Mouse (Mus musculus) limb, embryonic 13.5 days (tissue): ENCODE measurements around the gene Hist1h1c. TPM values are rescaled to one million over a fixed set of nuclear protein-coding genes. Genes with fewer than 3 reads are reported as not detected.
"Not testable (repeated sequence)": the region's sequence is repeated elsewhere in the genome, so short reads cannot be mapped to it uniquely, and the experiment has no call there.

Source experiments
- ATAC-seq: fragments of 200-750 bp; cut with Nextera tagmentation; 2 replicates; pipeline ENCODE4 v1.8.0; 2017; ENCODE audit warnings: low read depth, moderate number of reproducible peaks, moderate TSS enrichment; ENCODE audit not compliant: low FRiP score
- H3K27ac ChIP-seq: fragments of 300-500 bp; sonication (generic); 2 replicates; pipeline ENCODE4 v1.5.1; 2015; ENCODE audit warnings: inconsistent platforms, mild to moderate bottlenecking, moderate library complexity
- H3K27me3 ChIP-seq: fragments of 300-500 bp; sonication (generic); 2 replicates; pipeline ENCODE4 v1.6.1; 2015; ENCODE audit warnings: mild to moderate bottlenecking, inconsistent platforms
- H3K36me3 ChIP-seq: fragments of 300-500 bp; sonication (generic); 2 replicates; pipeline ENCODE4 v1.6.1; 2015; ENCODE audit warnings: inconsistent platforms, mild to moderate bottlenecking, moderate library complexity
- H3K4me1 ChIP-seq: fragments of 300-500 bp; sonication (generic); 2 replicates; pipeline ENCODE4 v1.6.1; 2015; ENCODE audit warnings: inconsistent platforms
- H3K4me2 ChIP-seq: fragments of 300-500 bp; sonication (generic); replicated peaks from 2 replicates; pipeline ENCODE4 v1.6.1; 2015; ENCODE audit warnings: inconsistent platforms, mild to moderate bottlenecking, moderate library complexity
- H3K4me3 ChIP-seq: fragments of 300-500 bp; sonication (generic); 2 replicates; pipeline ENCODE4 v1.5.1; 2015; ENCODE audit warnings: moderate library complexity, mild to moderate bottlenecking, inconsistent platforms
- H3K9ac ChIP-seq: fragments of 300-500 bp; sonication (generic); 2 replicates; pipeline ENCODE4 v1.6.1; 2015; ENCODE audit warnings: mild to moderate bottlenecking, inconsistent platforms
- H3K9me3 ChIP-seq: fragments of 300-500 bp; sonication (generic); 2 replicates; pipeline ENCODE4 v1.6.1; 2016; ENCODE audit warnings: inconsistent platforms
- WGBS: fragments of 180-500 bp; shearing (Covaris S2); methylation state at CpG from one replicate; pipeline ENCODE4 v1.1.7; 2015; 5-methylcytosine and 5-hydroxymethylcytosine counted together
- polyA plus RNA-seq: library from polyadenylated mRNA; unstranded; fragments of >200 nt; fragmentation: Nextera tagmentation; extraction: Ambion mirVana; gene quantifications from 2 replicates; pipeline ENCODE4 v1.2.1, GENCODE M21; 2015

Hist1h1c gene
- polyA plus RNA-seq, 1 experiment from 2014 or later = 22.0 TPM

DNA sequence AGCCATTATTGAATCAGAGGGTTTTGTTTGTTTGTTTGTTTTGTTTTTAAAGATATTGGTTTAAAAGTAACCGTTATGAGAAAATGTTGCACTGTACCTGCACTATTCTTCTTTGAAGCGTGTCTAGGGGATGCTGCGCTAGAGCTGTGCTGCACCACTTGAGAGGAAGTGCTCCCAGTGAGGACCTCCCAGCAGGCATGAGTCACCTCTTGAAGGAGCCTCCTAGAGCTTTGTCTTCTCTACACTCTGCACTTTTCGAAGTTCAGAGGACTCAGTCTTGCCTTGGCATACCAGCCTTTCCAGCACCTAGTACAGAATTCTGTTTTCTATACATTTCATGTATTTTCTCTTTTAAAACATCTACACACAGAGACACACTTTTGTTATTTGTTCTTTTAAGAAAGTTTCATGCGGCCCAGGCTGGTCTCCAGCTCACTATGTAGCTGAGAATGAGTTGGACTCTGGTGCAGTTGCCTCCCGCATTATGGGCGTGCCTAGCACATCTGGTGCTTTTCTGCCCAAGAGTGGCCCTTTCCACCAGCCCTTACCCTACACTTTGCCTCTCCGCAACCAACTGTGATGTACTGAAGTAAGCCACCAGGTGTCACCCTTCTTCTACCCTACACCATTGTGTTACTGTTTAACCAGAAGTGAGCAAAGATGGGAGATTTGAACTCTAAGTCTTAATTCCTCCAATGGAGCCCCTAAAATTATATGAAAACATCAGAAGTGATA lies 37.7 kb upstream of the Hist1h1c start:
- no peaks in the 10 kb centered on the region for H3K27me3 ChIP-seq
- no peak overlapping the region for H3K27ac ChIP-seq
- H3K9ac ChIP-seq = peak overlapping the region; percentile 25; the same call in 1 of the 2 replicates
- ATAC-seq = peak; percentile 33; the same call in 1 of the 2 replicates
- H3K4me1 ChIP-seq = peaks cover 15% of the 10 kb centered on the region
- WGBS = 33% methylated on average over 8 of the region's 8 CpGs
- no peaks in the 10 kb centered on the region for H3K9me3 ChIP-seq
- no peaks in the 10 kb centered on the region for H3K36me3 ChIP-seq
- no peak overlapping the region for H3K4me3 ChIP-seq
- no peak overlapping the region for H3K4me2 ChIP-seq

DNA sequence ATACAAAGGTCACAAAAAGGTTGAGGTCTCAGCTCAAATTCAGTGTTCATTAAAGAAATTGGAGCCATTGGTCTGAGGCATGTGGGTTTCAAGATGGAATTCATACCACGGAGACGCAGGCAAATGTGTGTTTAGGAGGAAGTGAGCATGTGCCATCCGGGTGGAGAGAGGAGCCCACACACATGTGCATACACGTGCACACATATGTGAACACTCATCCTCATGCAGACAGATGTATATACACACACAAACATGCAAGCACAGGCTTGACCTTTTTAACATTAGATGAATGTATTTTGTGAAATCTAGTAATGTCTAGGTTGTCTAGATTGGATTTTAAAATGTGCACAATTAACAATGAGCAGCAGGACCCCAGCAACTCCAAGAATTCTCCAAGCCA lies 36.4 kb upstream of the Hist1h1c start:
- Histone ChIP-seq H3K27ac (no peak overlapping the region), H3K4me1 (peaks cover 12% of the 10 kb centered on the region; the same call in 1 of the 2 replicates), H3K9me3 (no peaks in the 10 kb centered on the region), H3K4me3 (no peak overlapping the region), H3K27me3 (no peaks in the 10 kb centered on the region), H3K9ac (no peak overlapping the region), H3K4me2 (no peak overlapping the region), H3K36me3 (no peaks in the 10 kb centered on the region)
- 76% methylated on average over 4 of the region's 4 CpGs for WGBS
- no peak for ATAC-seq

DNA sequence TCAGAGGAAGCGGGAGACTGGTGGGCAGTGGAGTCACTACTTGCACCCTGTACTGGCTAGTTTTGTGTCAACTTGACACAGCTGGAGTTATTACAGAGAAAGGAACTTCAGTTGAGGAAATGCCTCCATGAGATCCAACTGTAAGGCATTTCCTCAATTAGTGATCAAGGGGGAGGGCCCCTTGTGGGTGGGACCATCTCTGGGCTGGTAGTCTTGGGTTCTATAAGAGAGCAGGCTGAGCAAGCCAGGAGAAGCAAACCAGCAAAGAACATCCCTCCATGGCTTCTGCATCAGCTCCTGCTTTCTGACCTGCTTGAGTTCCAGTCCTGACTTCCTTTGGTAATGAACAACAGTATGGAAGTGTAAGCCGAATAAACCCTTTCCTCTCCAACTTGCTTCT lies 35.8 kb upstream of the Hist1h1c start:
- H3K36me3 ChIP-seq, H3K4me2 ChIP-seq, H3K9ac ChIP-seq, ATAC-seq, H3K27ac ChIP-seq, H3K4me3 ChIP-seq, H3K9me3 ChIP-seq, H3K27me3 ChIP-seq: not testable (repeated sequence)
- peaks cover 12% of the 10 kb centered on the region; the same call in 1 of the 2 replicates for H3K4me1 ChIP-seq
- 82% methylated on average over 2 of the region's 2 CpGs for WGBS

DNA sequence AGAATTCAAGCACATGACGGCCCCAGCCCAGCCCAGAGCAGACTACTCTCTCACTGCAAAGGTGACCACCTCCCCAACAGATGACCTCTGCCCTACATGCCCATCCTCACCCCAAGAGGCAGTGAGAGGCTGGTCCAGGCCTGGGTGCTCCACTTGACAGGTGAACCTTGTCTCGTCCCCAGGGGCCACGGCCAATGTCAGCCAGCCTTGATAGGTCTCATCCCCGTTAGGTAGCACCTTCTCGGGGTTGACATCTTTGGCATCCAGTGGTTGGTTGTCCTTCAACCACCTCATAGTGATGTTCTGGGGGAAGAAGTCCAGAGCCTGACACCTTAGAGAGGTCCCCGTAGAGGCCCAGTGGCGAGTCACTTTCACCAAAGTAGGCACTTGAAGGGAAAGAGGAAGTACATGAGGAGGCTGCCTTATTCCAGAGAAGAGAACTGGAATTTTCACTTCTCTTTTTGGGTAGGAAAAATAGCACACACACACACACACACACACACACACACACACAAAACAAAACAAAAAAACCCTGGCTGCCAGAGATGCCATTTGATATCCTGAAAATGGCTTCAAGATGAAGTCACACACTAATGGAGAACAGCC lies 32.8 kb upstream of the Hist1h1c start:
- 88% methylated on average over 7 of the region's 7 CpGs for WGBS
- H3K9me3 ChIP-seq = no peaks in the 10 kb centered on the region

DNA sequence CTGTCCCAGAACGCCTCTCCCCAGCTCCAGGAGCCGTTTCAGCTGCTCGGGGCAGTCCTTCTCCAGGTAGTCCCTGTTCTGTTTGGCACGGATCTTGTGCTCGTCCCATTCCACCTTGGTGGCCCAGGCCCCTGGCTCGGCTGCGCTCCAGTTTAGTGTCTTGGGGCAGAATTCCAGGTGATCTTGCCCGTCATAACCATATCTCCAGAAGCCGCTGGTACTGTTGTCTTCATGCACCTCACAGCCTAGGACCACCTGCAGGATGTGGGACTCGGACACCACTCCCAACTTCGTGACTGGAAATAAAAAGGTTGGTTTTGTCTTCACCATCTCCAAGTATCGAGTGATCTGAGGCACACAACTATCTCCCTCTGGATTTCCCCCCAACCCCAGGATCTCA lies 31.8 kb upstream of the Hist1h1c start:
- Histone ChIP-seq H3K9me3 (no peaks in the 10 kb centered on the region), H3K27ac (no peak overlapping the region), H3K4me3 (no peak overlapping the region), H3K36me3 (no peaks in the 10 kb centered on the region), H3K4me2 (no peak overlapping the region), H3K27me3 (no peaks in the 10 kb centered on the region), H3K9ac (no peak overlapping the region), H3K4me1 (peaks cover 21% of the 10 kb centered on the region)
- WGBS = 87% methylated on average over 12 of the region's 12 CpGs
- no peak for ATAC-seq

More for the DNA sequence above, 32.8 kb upstream of the Hist1h1c start:
- Histone ChIP-seq H3K27ac (no peak overlapping the region), H3K9ac (no peak overlapping the region), H3K27me3 (no peaks in the 10 kb centered on the region), H3K4me1 (peaks cover 23% of the 10 kb centered on the region), H3K4me3 (no peak overlapping the region), H3K36me3 (no peaks in the 10 kb centered on the region), H3K4me2 (no peak overlapping the region)
- no peak for ATAC-seq

DNA sequence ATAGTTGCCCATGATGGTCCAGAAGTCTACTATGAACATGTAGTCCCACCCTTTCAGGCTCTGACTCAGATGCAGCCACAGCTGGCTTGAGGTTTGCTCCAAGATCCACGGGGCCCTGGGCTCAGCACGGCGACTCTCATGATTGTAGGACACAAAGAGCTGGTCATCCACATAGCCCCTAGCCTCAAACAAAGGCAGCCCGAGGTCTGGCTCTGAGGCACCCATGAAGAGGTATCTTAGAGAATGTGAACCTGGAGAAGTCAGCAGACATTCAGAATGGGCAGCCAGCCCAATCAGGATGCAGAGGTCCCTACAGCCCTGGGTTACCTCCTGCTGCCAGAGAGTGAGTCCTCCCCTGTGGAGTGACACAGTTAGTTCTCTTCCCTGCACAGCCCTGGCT lies 30.6 kb upstream of the Hist1h1c start:
- Histone ChIP-seq H3K27me3 (no peaks in the 10 kb centered on the region), H3K36me3 (no peaks in the 10 kb centered on the region), H3K9ac (no peak overlapping the region), H3K4me1 (peaks cover 21% of the 10 kb centered on the region), H3K4me3 (no peak overlapping the region), H3K9me3 (no peaks in the 10 kb centered on the region), H3K4me2 (no peak overlapping the region), H3K27ac (no peak overlapping the region)
- ATAC-seq = no peak
- 89% methylated on average over 4 of the region's 4 CpGs for WGBS

DNA sequence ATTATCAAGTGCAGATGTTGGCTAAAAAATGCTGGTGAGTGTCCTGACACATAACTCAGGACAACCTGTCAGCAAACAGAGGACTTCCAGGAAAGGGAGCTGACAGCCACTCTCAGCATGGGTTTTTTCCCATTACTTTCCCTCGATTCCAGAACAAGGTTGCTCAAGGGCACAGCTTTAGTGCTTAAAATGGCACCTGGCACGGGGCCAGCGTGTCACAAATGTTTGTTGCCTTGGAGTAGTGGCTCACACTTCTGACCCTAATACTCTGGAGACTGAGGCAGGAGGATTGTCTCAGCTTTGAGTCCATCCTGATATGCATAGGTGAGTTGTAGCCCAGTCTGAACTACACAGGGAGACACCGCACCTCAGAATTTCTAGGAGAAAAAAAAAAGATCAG lies 30.0 kb upstream of the Hist1h1c start:
- H3K27ac ChIP-seq = no peak overlapping the region

DNA sequence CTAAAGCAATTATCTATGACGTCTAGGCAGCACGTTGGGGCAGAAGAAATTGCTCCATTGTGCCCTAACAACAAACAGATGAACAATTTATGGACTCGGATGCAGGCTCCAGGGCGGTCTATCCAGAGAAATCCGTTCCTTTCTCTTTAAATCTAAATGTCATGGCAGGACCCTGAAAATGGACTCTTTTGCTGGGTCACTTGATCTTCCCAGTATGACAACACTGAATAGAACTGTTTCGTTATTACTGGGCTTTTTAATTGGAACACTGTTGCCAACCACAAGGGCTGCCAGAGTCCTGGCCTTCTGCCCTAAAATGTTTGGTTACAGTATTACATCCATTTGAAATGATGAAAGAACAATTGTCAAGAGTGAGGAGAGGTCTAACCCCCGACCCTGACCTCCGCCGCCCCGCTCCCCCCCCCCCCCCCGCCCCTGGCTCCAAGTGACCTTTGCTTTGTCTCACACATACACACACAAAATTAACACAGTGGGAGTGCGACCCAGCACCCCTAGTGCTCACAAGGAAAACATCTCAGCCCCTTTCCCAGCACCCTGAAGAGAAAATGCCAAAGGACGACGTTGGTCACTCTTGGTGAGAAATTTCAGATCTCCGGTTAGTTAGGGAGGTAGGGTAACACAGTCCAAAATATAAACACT lies 28.8 kb upstream of the Hist1h1c start:
- H3K27ac ChIP-seq = 0 out of 2 replicates have a peak overlapping the region, but pooled peaks have one; percentile 28
- peak overlapping the region; percentile 46 for H3K4me3 ChIP-seq
- H3K9ac ChIP-seq = peak overlapping the region; percentile 70
- WGBS = 11% methylated on average over 15 of the region's 15 CpGs
- peak overlapping the region; percentile 74 for H3K4me2 ChIP-seq
- H3K4me1 ChIP-seq = peaks cover 29% of the 10 kb centered on the region
- no peaks in the 10 kb centered on the region for H3K9me3 ChIP-seq
- H3K27me3 ChIP-seq = no peaks in the 10 kb centered on the region
- no peaks in the 10 kb centered on the region for H3K36me3 ChIP-seq
- no peak; the same call in 1 of the 2 replicates for ATAC-seq

More for the DNA sequence above, 30.0 kb upstream of the Hist1h1c start:
- H3K9me3 ChIP-seq = no peaks in the 10 kb centered on the region
- no peak overlapping the region for H3K4me2 ChIP-seq
- no peak overlapping the region for H3K9ac ChIP-seq
- no peak overlapping the region for H3K4me3 ChIP-seq
- H3K27me3 ChIP-seq = no peaks in the 10 kb centered on the region
- 47% methylated on average over 4 of the region's 4 CpGs for WGBS
- no peak for ATAC-seq
- H3K4me1 ChIP-seq = peaks cover 25% of the 10 kb centered on the region
- H3K36me3 ChIP-seq = no peaks in the 10 kb centered on the region

DNA sequence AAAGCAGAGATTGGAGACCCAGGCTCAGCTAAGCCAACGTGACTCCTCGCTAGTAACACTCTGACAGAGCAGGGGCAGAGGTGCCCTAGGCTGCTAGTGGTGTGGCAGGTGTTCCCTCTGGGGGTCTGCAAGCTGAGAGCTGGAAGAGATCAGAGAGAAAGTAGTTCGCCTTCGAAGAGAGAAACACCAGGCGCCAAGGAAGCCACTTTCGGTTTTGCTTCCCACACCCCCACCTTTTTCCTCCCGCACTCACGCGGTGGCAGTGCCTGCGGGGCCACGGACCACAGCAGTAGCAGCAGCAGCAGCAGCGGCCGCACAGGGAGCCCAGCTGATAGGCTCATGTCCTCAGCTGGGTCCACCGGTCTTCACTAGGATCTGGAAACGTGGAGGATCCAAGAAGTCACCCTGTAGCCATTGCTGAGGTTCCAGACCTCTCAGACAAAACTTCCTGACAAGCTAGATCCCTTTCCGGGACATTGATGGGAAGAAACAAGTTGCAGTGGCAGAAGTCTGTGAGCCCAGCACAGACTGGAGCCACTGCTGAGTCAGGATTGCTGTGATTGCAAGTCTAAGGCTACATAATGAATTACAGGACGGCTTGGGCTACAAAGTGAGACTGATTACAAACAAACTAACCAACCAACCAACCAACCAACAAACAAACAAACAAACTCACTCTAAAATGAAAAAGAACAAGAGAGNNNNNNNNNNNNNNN lies 28.1 kb upstream of the Hist1h1c start, which contains the start of gene Hfe:
Gene Hfe, minus strand, starts transcription at position 481 of the 716 bp plus-strand sequence.
- peak; percentile 59; the same call in 1 of the 2 replicates for ATAC-seq
- Histone ChIP-seq H3K4me3 (peak within 1 kb of the TSS; percentile 46), H3K4me2 (peak within 1 kb of the TSS; percentile 74), H3K9ac (peak within 1 kb of the TSS; percentile 70), H3K27ac (peak within 1 kb of the TSS; percentile 28; the same call in 1 of the 2 replicates), H3K27me3 (no peaks in the 10 kb centered on the region), H3K4me1 (peaks cover 29% of the 10 kb centered on the region), H3K9me3 (no peaks in the 10 kb centered on the region), H3K36me3 (no peaks in the 10 kb centered on the region)
- 1% methylated on average over 15 of the region's 17 CpGs for WGBS

DNA sequence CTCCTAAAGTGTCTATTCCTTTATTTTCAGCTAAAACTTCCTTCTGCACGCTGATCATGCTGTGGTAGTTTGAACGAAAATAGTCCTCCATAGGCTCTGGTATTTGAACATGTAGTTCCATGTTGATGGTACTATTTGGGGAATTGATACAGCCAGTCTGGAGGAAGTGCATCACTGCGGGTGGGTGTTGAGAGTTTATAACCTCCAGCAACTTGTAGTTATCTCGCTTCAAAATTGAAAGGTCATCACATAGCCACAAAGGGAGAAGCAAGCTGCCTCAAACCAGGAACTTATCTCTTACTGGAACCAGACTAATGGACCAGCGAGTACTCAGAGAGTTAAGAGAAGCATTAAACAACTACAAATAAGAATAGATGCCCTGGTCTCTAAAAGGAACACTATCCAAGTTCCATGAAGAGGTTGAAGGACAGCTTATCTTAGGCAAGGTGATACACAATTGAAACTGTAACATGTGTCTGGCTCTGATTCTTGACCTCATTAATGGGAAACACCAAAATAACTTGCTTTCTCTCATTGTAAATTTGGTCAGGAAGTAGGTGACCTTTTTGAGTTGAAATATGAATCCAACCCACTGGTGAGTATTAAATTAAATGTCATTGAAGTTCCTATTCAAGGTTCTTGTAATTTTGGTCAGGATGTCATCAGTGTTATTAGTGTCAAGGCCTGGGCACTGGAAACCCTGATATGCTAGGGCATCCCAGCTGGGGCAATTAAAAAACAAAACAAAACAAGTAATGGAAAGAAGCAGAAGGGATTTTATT lies 22.2 kb upstream of the Hist1h1c start:
- Histone ChIP-seq H3K9ac (no peak overlapping the region), H3K4me2 (no peak overlapping the region), H3K4me1 (peaks cover 15% of the 10 kb centered on the region), H3K4me3 (no peak overlapping the region), H3K9me3 (no peaks in the 10 kb centered on the region), H3K27ac (no peak overlapping the region), H3K27me3 (no peaks in the 10 kb centered on the region), H3K36me3 (no peaks in the 10 kb centered on the region)
- 85% methylated on average over 5 of the region's 5 CpGs for WGBS
- ATAC-seq = no peak

DNA sequence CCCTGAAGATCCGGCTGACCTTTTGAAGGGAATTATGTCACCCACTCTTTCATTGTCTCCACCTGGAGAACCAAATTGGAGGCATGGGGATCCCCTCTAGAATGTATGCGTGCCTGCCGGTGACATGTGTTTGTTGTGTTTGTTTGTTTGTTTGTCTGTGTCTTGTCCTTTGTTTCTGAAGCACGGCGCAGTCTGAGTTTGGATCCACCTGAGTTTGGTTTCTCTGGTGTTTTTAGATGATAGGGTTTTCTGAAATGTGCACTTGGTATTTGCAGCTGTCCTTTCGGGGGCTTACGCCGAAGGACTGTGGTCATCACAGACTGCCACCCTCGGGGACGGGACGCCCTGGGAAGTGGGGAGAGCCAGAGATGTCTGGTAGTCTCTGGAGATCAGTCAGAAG lies 21.4 kb upstream of the Hist1h1c start:
- no peak overlapping the region for H3K27ac ChIP-seq
- no peak overlapping the region for H3K4me2 ChIP-seq
- H3K4me3 ChIP-seq = no peak overlapping the region
- H3K9ac ChIP-seq = 0 out of 2 replicates have a peak overlapping the region, but pooled peaks have one; percentile 50
- no peaks in the 10 kb centered on the region for H3K9me3 ChIP-seq
- peaks cover 15% of the 10 kb centered on the region for H3K4me1 ChIP-seq
- WGBS = 48% methylated on average over 11 of the region's 11 CpGs
- no peaks in the 10 kb centered on the region for H3K36me3 ChIP-seq
- ATAC-seq = no peak
- H3K27me3 ChIP-seq = no peaks in the 10 kb centered on the region
